Mouse (Mus musculus): ENCODE data around the gene Tfeb. TPM values are rescaled to one million over a fixed set of nuclear protein-coding genes. Genes with fewer than 3 reads are reported as not detected.

Gene Tfeb
- total RNA-seq, 2 experiments from 2014 or later: 65.8 to 67.7 TPM

- peak; percentile 33 for DNase-seq
Observed at GRCm38 (mm10) chr17:47833029-47833627, 96.3 kb downstream of the Tfeb start.

- no peak for DNase-seq
Observed at GRCm38 (mm10) chr17:47833628-47834481, 97.0 kb downstream of the Tfeb start.

GRCm38 (mm10) chr17:47834482-47834767 is 97.6 kb downstream of the Tfeb start, which contains the start of gene Mdfi:
TSS of gene Mdfi (minus strand) at chr17:47834691.
- no peak for DNase-seq

GRCm38 (mm10) chr17:47837808-47838207 is 101.0 kb downstream of the Tfeb start:
- no peak for DNase-seq

- no peak for DNase-seq
Observed at GRCm38 (mm10) chr17:47841521-47841920, 104.7 kb downstream of the Tfeb start.

Other genes with a start within 250 kb of the Tfeb start
- gene Taf8, start 234.7 kb upstream of the Tfeb start, total RNA-seq (2021): 10 to 100 TPM in 1 of 2 experiments, 1 to 10 TPM in 1; 9.6 to 10.0 TPM
- gene Ccnd3, start 232.0 kb upstream of the Tfeb start, total RNA-seq (2021): 10 to 100 TPM; 31.4 to 44.8 TPM
- 10 to 100 TPM; 12.1 to 13.8 TPM for gene Bysl, start 125.5 kb upstream of the Tfeb start, total RNA-seq (2021)
- gene Med20, start 125.4 kb upstream of the Tfeb start, total RNA-seq (2021): 10 to 100 TPM; 16.0 to 16.2 TPM
- 1 to 10 TPM; 2.3 to 2.5 TPM for gene Gm20517, start 125.4 kb upstream of the Tfeb start, total RNA-seq (2021)
- 1 to 10 TPM; 2.2 to 2.8 TPM for gene Usp49, start 106.3 kb upstream of the Tfeb start, total RNA-seq (2021)
- 100 to 1,000 TPM; 120 to 121 TPM for gene Tomm6, start 48.6 kb upstream of the Tfeb start, total RNA-seq (2021)
- gene Frs3, start 48.0 kb upstream of the Tfeb start, total RNA-seq (2021): 1 to 10 TPM; 3.9 to 4.0 TPM
- under 1 TPM; 0.61 to 0.70 TPM for gene Gm21981, start 42.6 kb upstream of the Tfeb start, total RNA-seq (2021)
- gene Prickle4, start 42.3 kb upstream of the Tfeb start, total RNA-seq (2021): 1 to 10 TPM; 1.3 to 2.6 TPM
- gene Pgc, start 10.2 kb upstream of the Tfeb start, total RNA-seq (2021): not detected
- 1 to 10 TPM; 1.0 to 1.1 TPM for gene Mdfi, start 97.7 kb downstream of the Tfeb start, total RNA-seq (2021)
- 1 to 10 TPM; 6.4 to 7.6 TPM for gene Foxp4, start 187.6 kb downstream of the Tfeb start, total RNA-seq (2021)

Measured in gastrocnemius, postnatal 25 days (tissue).